Comparison of ENCODE assay signal across 28 mouse cellular contexts in genomic region chr3:82234306-82234705, GRCm38 (mm10).
DNase-seq lines count a peak whose midpoint lies in the region; ATAC-seq and TF ChIP-seq lines count a peak whose summit lies in the region.
"Had no signal": no experiment of that assay in that cellular context is flagged by ENCODE, and none has a peak within 500 bp of the region (broad histone marks: within the 10 kb centered on the region; RNA-seq: fewer than 3 reads in every experiment).

No protein-coding gene starts in this region.

- H3K27me3 ChIP-seq in heart, embryonic 12.5 days (replicated peaks), result no peaks in the 10 kb centered on the region
- H3K27me3 ChIP-seq in lung, postnatal 0 days (replicated peaks; ENCODE audit: insufficient read depth, low read length), result no peaks in the 10 kb centered on the region
- no peaks in the 10 kb centered on the region for H3K27me3 ChIP-seq in midbrain, embryonic 16.5 days (ENCODE audit: control insufficient read depth, insufficient read depth, low read depth, low read length)
- H3K27me3 ChIP-seq in kidney, embryonic 15.5 days, result no peaks in the 10 kb centered on the region
- H3K27me3 ChIP-seq: embryonic facial prominence, embryonic 15.5 days; forebrain, embryonic 12.5 days; heart, embryonic 13.5 days; limb, embryonic 13.5 days; midbrain, embryonic 15.5 days had no signal

- ATAC-seq in heart, embryonic 12.5 days (ENCODE audit: insufficient number of reproducible peaks, low FRiP score), result no peak
- no peak; the same call in 1 of the 2 replicates for ATAC-seq in lung, postnatal 0 days
- ATAC-seq in midbrain, embryonic 16.5 days, result no peak
- ATAC-seq in kidney, embryonic 15.5 days (replicated peaks; ENCODE audit: low FRiP score), result no peak
- ATAC-seq: CD4-positive, CD25-positive, alpha-beta regulatory T cell, adult 4 months; forebrain, postnatal 0 days; midbrain, embryonic 15.5 days had no signal

- H3K36me3 ChIP-seq in heart, embryonic 12.5 days, result no peaks in the 10 kb centered on the region
- H3K36me3 ChIP-seq in lung, postnatal 0 days (ENCODE audit: insufficient read depth, low read length), result no peaks in the 10 kb centered on the region
- H3K36me3 ChIP-seq in midbrain, embryonic 16.5 days (ENCODE audit: control insufficient read depth, insufficient read depth, low read length), result no peaks in the 10 kb centered on the region
- no peaks in the 10 kb centered on the region for H3K36me3 ChIP-seq in kidney, embryonic 15.5 days
- H3K36me3 ChIP-seq: embryonic facial prominence, embryonic 15.5 days; forebrain, embryonic 12.5 days; heart, embryonic 13.5 days; limb, embryonic 13.5 days; midbrain, embryonic 15.5 days had no signal

- TF ChIP-seq EP300 in lung, postnatal 0 days (IDR thresholded peaks at IDR 0.05), result peak; percentile 13; the same call in 1 of the 2 replicates

- H3K9ac ChIP-seq in heart, embryonic 12.5 days, result no peak overlapping the region
- H3K9ac ChIP-seq in lung, postnatal 0 days (replicated peaks; ENCODE audit: low read depth), result no peak overlapping the region
- no peak overlapping the region for H3K9ac ChIP-seq in midbrain, embryonic 16.5 days (ENCODE audit: low read depth, low read length)
- H3K9ac ChIP-seq in kidney, embryonic 15.5 days, result no peak overlapping the region
- H3K9ac ChIP-seq: embryonic facial prominence, embryonic 15.5 days; forebrain, embryonic 12.5 days; forebrain, postnatal 0 days; heart, embryonic 13.5 days; hindbrain, embryonic 14.5 days; limb, embryonic 13.5 days; midbrain, embryonic 15.5 days had no signal

- H3K4me3 ChIP-seq in heart, embryonic 12.5 days, result no peak overlapping the region
- no peak overlapping the region for H3K4me3 ChIP-seq in lung, postnatal 0 days (ENCODE audit: low read depth, low read length)
- no peak overlapping the region for H3K4me3 ChIP-seq in lung, adult 2 months (replicated peaks; ENCODE audit: extremely low read depth, low read depth, low read length)
- H3K4me3 ChIP-seq in midbrain, embryonic 16.5 days (ENCODE audit: low read depth, low read length), result no peak overlapping the region
- H3K4me3 ChIP-seq in kidney, embryonic 15.5 days (replicated peaks), result no peak overlapping the region
- H3K4me3 ChIP-seq: embryonic facial prominence, embryonic 15.5 days; forebrain, embryonic 12.5 days; heart, embryonic 13.5 days; left cerebral cortex, adult 2 months; limb, embryonic 13.5 days; midbrain, embryonic 15.5 days had no signal

- H3K4me1 ChIP-seq in heart, embryonic 12.5 days (replicated peaks), result no peaks in the 10 kb centered on the region
- no peaks in the 10 kb centered on the region for H3K4me1 ChIP-seq in lung, postnatal 0 days (ENCODE audit: insufficient read depth, low read depth, low read length)
- H3K4me1 ChIP-seq in lung, adult 2 months (ENCODE audit: control insufficient read depth, insufficient read depth, low read length), result no peaks in the 10 kb centered on the region; the same call in 1 of the 2 replicates
- H3K4me1 ChIP-seq in midbrain, embryonic 16.5 days (ENCODE audit: control insufficient read depth, insufficient read depth, low read length), result peaks cover 8% of the 10 kb centered on the region; the same call in 1 of the 2 replicates
- no peaks in the 10 kb centered on the region for H3K4me1 ChIP-seq in kidney, embryonic 15.5 days
- H3K4me1 ChIP-seq: embryonic facial prominence, embryonic 15.5 days; forebrain, embryonic 12.5 days; heart, embryonic 13.5 days; limb, embryonic 13.5 days had no signal

- intact Hi-C loops in heart, postnatal 14 days (cut with DNase I), result no loop called here

- no peaks in the 10 kb centered on the region for H3K9me3 ChIP-seq in heart, embryonic 12.5 days (replicated peaks)
- H3K9me3 ChIP-seq in lung, postnatal 0 days (ENCODE audit: low read length), result no peaks in the 10 kb centered on the region
- H3K9me3 ChIP-seq in midbrain, embryonic 16.5 days (replicated peaks; ENCODE audit: control insufficient read depth, low read length, poor library complexity, severe bottlenecking), result no peaks in the 10 kb centered on the region
- H3K9me3 ChIP-seq in kidney, embryonic 15.5 days (replicated peaks), result no peaks in the 10 kb centered on the region
- H3K9me3 ChIP-seq: embryonic facial prominence, embryonic 15.5 days; forebrain, embryonic 12.5 days; heart, embryonic 13.5 days; limb, embryonic 13.5 days; midbrain, embryonic 15.5 days had no signal

- no peak for TF ChIP-seq CTCF in lung, postnatal 0 days (IDR thresholded peaks at IDR 0.05)
- TF ChIP-seq CTCF in lung, adult 2 months (IDR thresholded peaks at IDR 0.05; ENCODE audit: insufficient read depth, low read length), result no peak

- no peak overlapping the region for H3K4me2 ChIP-seq in heart, embryonic 12.5 days
- H3K4me2 ChIP-seq in lung, postnatal 0 days (replicated peaks; ENCODE audit: low read depth, low read length), result no peak overlapping the region
- no peak overlapping the region for H3K4me2 ChIP-seq in midbrain, embryonic 16.5 days (ENCODE audit: low read length)
- H3K4me2 ChIP-seq in kidney, embryonic 15.5 days, result no peak overlapping the region
- H3K4me2 ChIP-seq: embryonic facial prominence, embryonic 15.5 days; forebrain, embryonic 12.5 days; heart, embryonic 13.5 days; hindbrain, embryonic 14.5 days; limb, embryonic 13.5 days; liver, embryonic 11.5 days; midbrain, embryonic 15.5 days had no signal

- DNase-seq in heart, adult 18-20 months, result peak; percentile 49 to 63
- peak; percentile 52 for DNase-seq in lung, postnatal 0 days (ENCODE audit: low spot score)
- no peak for DNase-seq in lung, adult 2 months
- DNase-seq in heart, postnatal 14 days, result peak; percentile 3 to 10
- DNase-seq in lung, postnatal 36 days, result peak; percentile 46
- DNase-seq: adrenal gland, postnatal 25 days; cerebellum, adult 18-20 months; cerebellum, postnatal 10 days; forebrain, postnatal 0 days; gastrocnemius, postnatal 25 days; kidney, adult 11 months; kidney, postnatal 25 days; right cerebral cortex, adult 18-20 months; thymus, adult 18-20 months; thymus, postnatal 25 days had no signal

- no peak overlapping the region for H3K27ac ChIP-seq in heart, embryonic 12.5 days (ENCODE audit: poor library complexity, severe bottlenecking)
- no peak overlapping the region for H3K27ac ChIP-seq in lung, postnatal 0 days (ENCODE audit: low read length)
- H3K27ac ChIP-seq in midbrain, embryonic 16.5 days (ENCODE audit: low read length), result no peak overlapping the region
- no peak overlapping the region for H3K27ac ChIP-seq in kidney, embryonic 15.5 days
- H3K27ac ChIP-seq: embryonic facial prominence, embryonic 15.5 days; forebrain, embryonic 12.5 days; heart, embryonic 13.5 days; hindbrain, embryonic 14.5 days; left cerebral cortex, adult 2 months; limb, embryonic 13.5 days; midbrain, embryonic 15.5 days; stomach, postnatal 0 days had no signal

- TF ChIP-seq POLR2A in lung, adult 2 months (IDR thresholded peaks at IDR 0.05; ENCODE audit: borderline replicate concordance, extremely low read depth, low read depth, low read length), result no peak
